Mouse (Mus musculus): ENCODE measurements around the gene Mrps22. TPM values are rescaled to one million over a fixed set of nuclear protein-coding genes. Genes with fewer than 3 reads are reported as not detected.

Mrps22 gene
- 58.8 and 61.9 TPM in 2 replicates for polyA plus RNA-seq (2016; fragmentation: Nextera tagmentation; extraction: Ambion mirVana)

DNA sequence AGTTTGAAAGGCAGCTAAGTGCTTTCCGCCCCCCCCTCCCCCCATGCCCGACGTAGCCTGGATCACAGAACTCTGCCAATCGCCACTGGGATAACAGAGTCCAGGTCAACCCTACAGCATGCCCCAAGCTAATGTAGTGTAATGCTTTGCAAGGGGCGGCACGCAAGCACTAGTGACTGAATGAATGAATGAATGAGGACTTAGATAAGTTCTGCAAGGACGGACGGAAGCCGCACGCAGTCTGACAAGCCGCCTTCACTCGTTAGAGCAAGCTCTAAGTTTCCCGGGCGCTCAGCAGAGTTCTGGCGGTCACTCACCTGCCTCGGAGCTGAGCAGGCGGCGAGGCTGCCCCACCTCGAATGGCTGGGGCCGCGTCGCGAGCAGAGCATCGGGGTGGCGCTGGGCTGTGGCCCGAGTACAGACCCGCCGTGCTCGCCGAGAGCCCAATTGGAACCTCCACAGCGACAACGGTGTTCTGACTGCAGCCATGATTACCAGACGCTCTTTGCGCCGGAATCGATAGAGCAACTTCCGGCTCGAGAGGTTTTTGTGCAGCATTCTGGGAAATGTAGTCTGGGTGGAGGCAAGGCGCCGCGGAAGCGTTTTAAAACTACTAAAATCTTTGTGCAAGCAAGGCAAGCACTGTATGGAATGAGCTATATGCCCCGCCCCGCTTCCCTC, at the start of gene Mrps22:
Gene Mrps22, minus strand, starts transcription at position 505 of the 681 bp plus-strand sequence.
- peaks cover 12% of the 10 kb centered on the region for H3K4me1 ChIP-seq (replicated peaks)
- peak within 1 kb of the TSS; percentile 76 for H3K4me3 ChIP-seq
- peak within 1 kb of the TSS; percentile 27 for H3K27ac ChIP-seq (ENCODE audit: poor library complexity, severe bottlenecking)
- H3K4me2 ChIP-seq: peak within 1 kb of the TSS; percentile 97
- ATAC-seq (ENCODE audit: insufficient number of reproducible peaks, low FRiP score): peak; percentile 85
- peaks cover 4% of the 10 kb centered on the region; the same call in 1 of the 2 replicates for H3K9me3 ChIP-seq (replicated peaks)
- H3K36me3 ChIP-seq: peaks cover 23% of the 10 kb centered on the region
- under 1% methylated on average over 44 of the region's 44 CpGs for WGBS
- H3K9ac ChIP-seq: peak within 1 kb of the TSS; percentile 80
- H3K27me3 ChIP-seq (replicated peaks): no peaks in the 10 kb centered on the region; the same call in 1 of the 2 replicates

DNA sequence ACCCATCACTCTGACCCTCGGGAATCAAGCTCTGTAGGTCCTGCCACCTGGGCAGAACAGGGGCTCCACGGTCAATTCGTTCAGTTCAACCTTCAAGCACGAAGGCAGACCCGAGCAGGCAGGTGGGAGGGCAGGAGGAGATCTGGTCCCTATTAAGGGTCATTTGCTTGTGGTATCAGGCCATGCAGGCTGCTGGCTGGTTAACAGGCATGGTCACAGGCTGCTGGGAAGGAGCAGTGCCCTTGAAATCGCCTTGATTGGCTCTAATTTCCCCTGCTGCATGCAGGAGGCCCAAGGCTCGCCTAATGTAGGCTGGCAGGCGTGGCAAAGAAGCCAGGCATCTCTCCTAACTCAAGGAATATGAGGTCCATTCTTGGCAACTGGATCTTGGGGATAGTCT, 49.1 kb upstream of the Mrps22 start:
- Histone ChIP-seq H3K36me3 (no peaks in the 10 kb centered on the region), H3K27ac (ENCODE audit: poor library complexity, severe bottlenecking) (no peak overlapping the region), H3K4me2 (no peak overlapping the region), H3K9ac (no peak overlapping the region), H3K4me1 (replicated peaks) (no peaks in the 10 kb centered on the region), H3K27me3 (replicated peaks) (peaks cover 17% of the 10 kb centered on the region; the same call in 1 of the 2 replicates), H3K4me3 (no peak overlapping the region), H3K9me3 (replicated peaks) (no peaks in the 10 kb centered on the region)
- ATAC-seq (ENCODE audit: insufficient number of reproducible peaks, low FRiP score): no peak
- 71% methylated on average over 8 of the region's 8 CpGs for WGBS

DNA sequence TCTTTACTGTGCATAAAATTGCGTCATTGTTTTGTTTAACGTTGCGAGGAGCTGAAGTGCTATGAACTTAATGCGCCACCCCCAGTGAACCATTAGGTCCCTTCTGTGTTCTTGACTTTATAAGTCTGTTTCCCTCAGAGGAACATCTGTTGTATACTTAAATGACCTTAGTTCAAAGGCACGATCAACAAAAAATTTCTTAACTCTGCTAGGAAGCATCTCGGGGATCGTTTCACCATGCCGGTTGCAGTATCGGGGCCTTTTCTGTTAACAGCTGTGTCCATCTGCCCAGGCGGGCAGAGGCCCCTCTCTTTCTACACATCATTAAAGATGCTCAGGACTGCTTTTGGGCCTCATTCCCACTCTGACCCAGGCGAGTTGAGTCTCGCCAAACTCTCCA, 46.0 kb upstream of the Mrps22 start:
- Histone ChIP-seq H3K9me3 (replicated peaks) (no peaks in the 10 kb centered on the region), H3K27me3 (replicated peaks) (peaks cover 30% of the 10 kb centered on the region), H3K36me3 (no peaks in the 10 kb centered on the region), H3K4me3 (no peak overlapping the region), H3K4me2 (no peak overlapping the region), H3K9ac (no peak overlapping the region), H3K27ac (ENCODE audit: poor library complexity, severe bottlenecking) (no peak overlapping the region), H3K4me1 (replicated peaks) (no peaks in the 10 kb centered on the region)
- no peak for ATAC-seq (ENCODE audit: insufficient number of reproducible peaks, low FRiP score)
- WGBS: 82% methylated on average over 12 of the region's 12 CpGs

DNA sequence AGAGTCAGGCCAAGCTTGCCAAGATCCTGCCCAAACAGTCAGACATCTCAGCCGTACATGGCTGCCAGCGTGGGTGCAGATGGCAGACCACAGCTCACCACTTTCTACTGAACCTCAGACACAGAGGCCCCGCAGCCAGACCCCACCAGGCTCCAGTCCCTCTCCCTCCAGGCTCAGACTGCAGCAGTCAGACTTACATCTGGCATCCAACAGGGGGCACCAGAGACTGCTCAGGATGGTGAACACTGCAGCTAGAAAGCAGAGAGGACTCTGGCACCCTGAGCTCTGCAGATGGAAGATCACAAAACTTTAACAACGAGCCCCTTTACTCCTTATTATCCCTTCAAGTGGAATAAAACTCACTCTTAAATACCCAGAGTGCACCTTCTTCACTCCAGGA, 44.3 kb upstream of the Mrps22 start:
- Histone ChIP-seq H3K4me3 (no peak overlapping the region), H3K4me2 (no peak overlapping the region), H3K27ac (ENCODE audit: poor library complexity, severe bottlenecking) (no peak overlapping the region), H3K27me3 (replicated peaks) (peaks cover 34% of the 10 kb centered on the region), H3K4me1 (replicated peaks) (no peaks in the 10 kb centered on the region), H3K9ac (no peak overlapping the region), H3K9me3 (replicated peaks) (no peaks in the 10 kb centered on the region), H3K36me3 (no peaks in the 10 kb centered on the region)
- 27% methylated on average over 4 of the region's 4 CpGs for WGBS
- ATAC-seq (ENCODE audit: insufficient number of reproducible peaks, low FRiP score): peak; percentile 61; the same call in 1 of the 2 replicates

DNA sequence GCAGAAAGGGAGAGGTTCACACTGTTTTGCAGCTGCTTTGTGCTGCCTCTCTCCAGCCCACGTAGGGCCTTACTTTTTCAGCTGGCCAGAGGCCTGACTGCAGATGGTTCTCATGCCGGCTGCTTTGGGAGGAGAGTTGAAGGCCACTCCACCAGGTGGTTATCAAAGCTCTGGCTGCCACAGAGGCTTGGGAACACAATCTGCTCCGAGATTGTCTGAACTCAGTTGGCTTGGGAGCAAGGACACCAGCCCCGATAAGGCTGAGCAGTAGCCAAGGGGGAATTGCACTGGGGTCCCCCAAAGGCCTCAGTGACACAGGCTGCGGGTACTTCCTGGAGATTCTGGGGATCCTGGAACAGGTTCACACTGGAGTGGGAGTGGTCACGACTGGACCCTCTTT, 40.7 kb upstream of the Mrps22 start:
- Histone ChIP-seq H3K27me3 (replicated peaks) (peaks cover 29% of the 10 kb centered on the region), H3K9ac (no peak overlapping the region), H3K9me3 (replicated peaks) (no peaks in the 10 kb centered on the region), H3K27ac (ENCODE audit: poor library complexity, severe bottlenecking) (no peak overlapping the region), H3K4me3 (no peak overlapping the region), H3K4me1 (replicated peaks) (no peaks in the 10 kb centered on the region), H3K4me2 (no peak overlapping the region), H3K36me3 (no peaks in the 10 kb centered on the region)
- ATAC-seq (ENCODE audit: insufficient number of reproducible peaks, low FRiP score): no peak
- WGBS: 48% methylated on average over 6 of the region's 6 CpGs

DNA sequence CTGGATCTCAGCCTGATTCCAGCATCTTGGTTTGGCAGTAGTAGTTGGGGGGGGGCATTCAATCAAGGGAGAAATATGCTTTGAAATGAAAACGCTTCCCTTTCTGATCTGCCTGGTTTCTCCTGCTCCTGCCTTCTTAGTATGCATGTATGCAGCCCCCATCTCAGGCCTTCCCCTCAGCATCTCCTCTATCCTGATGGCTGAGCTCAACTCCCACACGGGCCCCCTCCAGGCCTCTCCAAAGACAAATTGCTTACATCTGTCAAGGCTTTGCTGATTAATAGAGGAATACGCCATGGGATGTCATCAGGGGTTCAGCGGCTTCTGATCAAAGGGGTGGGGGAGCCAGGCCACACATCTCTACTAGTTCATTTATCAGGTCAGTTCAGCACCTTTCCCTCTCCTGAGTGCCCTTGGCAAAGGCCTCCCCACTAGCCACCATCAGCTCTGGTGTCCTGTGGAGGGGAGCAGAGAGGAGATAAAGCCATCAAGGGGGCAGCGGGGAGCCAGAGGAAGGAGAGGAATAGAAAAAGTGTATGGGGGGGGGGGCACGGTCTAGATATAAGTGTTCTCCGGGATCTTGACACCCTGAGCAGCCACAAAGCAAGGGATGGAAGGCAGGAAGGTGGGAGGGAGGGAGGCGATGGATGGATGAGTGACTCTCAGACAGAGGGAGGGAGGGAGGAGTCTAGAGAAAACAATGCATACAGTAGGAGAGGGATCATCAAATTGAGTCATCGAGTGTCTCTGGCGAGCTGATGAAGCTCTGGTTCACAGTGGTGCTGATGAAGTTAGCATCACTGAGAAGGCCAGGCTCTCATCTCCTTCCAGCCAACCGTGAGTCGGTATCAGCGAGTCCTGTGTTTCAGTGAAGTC, 32.1 kb upstream of the Mrps22 start:
- H3K27ac ChIP-seq (ENCODE audit: poor library complexity, severe bottlenecking): no peak overlapping the region
- ATAC-seq (ENCODE audit: insufficient number of reproducible peaks, low FRiP score): no peak
- no peak overlapping the region for H3K4me3 ChIP-seq
- no peak overlapping the region for H3K4me2 ChIP-seq
- no peak overlapping the region for H3K9ac ChIP-seq
- WGBS: 73% methylated on average over 13 of the region's 13 CpGs
- peaks cover 14% of the 10 kb centered on the region; the same call in 1 of the 2 replicates for H3K27me3 ChIP-seq (replicated peaks)
- H3K36me3 ChIP-seq: no peaks in the 10 kb centered on the region
- no peaks in the 10 kb centered on the region for H3K9me3 ChIP-seq (replicated peaks)
- no peaks in the 10 kb centered on the region for H3K4me1 ChIP-seq (replicated peaks)

DNA sequence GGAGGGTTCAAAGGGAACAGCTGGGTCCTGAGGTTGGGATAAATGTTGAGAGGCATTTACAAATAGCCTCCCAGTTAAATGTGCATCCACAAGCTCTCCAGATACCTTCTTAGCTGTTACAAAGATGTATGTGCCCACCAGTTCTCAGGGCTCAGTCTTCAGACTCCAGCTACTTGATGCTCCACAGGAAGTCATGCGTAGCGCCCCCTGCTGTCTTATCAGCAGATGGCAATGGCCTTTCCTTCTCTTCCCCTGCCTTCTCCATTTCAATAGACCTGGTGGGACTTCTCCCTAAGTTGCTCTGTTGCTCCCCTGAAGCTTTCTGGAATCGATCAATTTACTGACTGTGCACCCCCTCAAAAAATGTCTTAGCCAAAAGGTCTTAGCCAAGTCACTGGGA, 27.0 kb upstream of the Mrps22 start:
- Histone ChIP-seq H3K27ac (ENCODE audit: poor library complexity, severe bottlenecking) (no peak overlapping the region), H3K9me3 (replicated peaks) (no peaks in the 10 kb centered on the region), H3K4me1 (replicated peaks) (no peaks in the 10 kb centered on the region), H3K4me2 (no peak overlapping the region), H3K4me3 (no peak overlapping the region), H3K27me3 (replicated peaks) (peaks cover 54% of the 10 kb centered on the region), H3K36me3 (no peaks in the 10 kb centered on the region), H3K9ac (no peak overlapping the region)
- WGBS: 30% methylated on average over 3 of the region's 3 CpGs
- ATAC-seq (ENCODE audit: insufficient number of reproducible peaks, low FRiP score): no peak

DNA sequence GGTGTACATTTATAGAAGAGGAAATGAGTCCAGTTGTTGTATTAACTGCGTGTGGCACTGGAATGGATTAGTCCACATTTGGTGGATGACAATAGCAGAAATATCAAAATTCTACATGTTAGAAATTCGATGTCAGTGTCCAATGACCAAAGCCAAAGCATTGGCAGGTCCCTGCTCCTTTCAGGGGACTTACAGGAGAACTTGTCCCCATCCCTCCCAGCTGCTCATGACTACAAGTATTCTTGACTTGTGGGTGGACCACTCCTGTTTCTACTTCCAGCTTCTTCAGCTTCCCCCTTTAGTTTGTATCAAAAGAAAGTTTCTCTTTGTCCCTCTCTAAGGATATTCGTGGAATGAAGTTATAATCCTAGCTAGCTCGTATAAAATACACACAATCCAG, 3.4 kb upstream of the Mrps22 start:
- 61% methylated on average over 4 of the region's 4 CpGs for WGBS
- Histone ChIP-seq H3K36me3 (no peaks in the 10 kb centered on the region), H3K4me2 (no peak overlapping the region), H3K4me3 (no peak overlapping the region), H3K27me3 (replicated peaks) (no peaks in the 10 kb centered on the region; the same call in 1 of the 2 replicates), H3K4me1 (replicated peaks) (peaks cover 12% of the 10 kb centered on the region), H3K27ac (ENCODE audit: poor library complexity, severe bottlenecking) (no peak overlapping the region), H3K9ac (no peak overlapping the region), H3K9me3 (replicated peaks) (peaks cover 4% of the 10 kb centered on the region; the same call in 1 of the 2 replicates)
- ATAC-seq (ENCODE audit: insufficient number of reproducible peaks, low FRiP score): no peak

DNA sequence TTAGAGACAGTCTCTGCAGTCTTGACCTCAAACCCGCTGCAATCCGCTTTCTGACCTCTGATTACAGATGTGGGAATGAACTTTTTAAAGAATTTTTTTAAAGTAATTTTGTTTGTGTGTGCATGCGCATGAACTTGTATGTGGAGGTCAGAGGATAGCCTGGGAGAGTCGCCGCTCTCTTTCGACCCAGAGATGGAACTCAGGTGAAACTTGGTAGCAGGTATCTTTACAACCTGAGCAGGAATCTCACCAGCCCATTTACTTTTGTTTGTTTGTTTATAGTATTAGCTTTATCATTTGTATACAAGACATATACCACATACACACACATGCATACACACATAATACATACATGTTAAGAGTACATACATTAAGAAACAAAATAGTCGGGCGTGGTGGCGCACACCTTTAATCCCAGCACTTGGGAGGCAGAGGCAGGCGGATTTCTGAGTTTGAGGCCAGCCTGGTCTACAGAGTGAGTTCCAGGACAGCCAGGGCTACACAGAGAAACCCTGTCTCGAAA, 438 bp upstream of the Mrps22 start:
- H3K4me3 ChIP-seq: peak overlapping the region; percentile 76
- H3K4me1 ChIP-seq (replicated peaks): peaks cover 12% of the 10 kb centered on the region
- peaks cover 4% of the 10 kb centered on the region; the same call in 1 of the 2 replicates for H3K9me3 ChIP-seq (replicated peaks)
- peaks cover 17% of the 10 kb centered on the region for H3K36me3 ChIP-seq
- H3K4me2 ChIP-seq: peak overlapping the region; percentile 97
- no peaks in the 10 kb centered on the region; the same call in 1 of the 2 replicates for H3K27me3 ChIP-seq (replicated peaks)
- WGBS: 45% methylated on average over 11 of the region's 11 CpGs
- H3K9ac ChIP-seq: peak overlapping the region; percentile 80
- no peak for ATAC-seq (ENCODE audit: insufficient number of reproducible peaks, low FRiP score)
- H3K27ac ChIP-seq (ENCODE audit: poor library complexity, severe bottlenecking): no peak overlapping the region

DNA sequence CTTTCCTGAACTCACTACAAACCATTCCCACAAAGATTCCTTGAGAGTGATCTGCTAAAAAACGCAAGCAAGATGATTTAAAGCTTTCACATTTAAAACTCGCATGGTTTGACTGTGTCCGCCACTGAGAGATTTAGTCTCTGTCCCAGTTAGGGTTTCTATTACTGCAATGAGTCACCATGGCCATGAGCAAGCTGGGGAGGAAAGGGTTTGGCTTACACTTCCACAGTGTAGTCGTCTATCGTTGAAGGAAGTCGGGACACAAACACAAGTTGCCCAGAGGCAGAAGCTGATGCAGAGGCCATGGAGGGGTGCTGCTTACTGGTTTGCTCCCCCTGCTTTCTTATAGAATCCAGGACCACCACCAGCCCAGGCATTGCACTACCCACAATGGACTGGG, 1.4 kb downstream of the Mrps22 start:
- no peak for ATAC-seq (ENCODE audit: insufficient number of reproducible peaks, low FRiP score)
- Histone ChIP-seq H3K27me3 (replicated peaks) (no peaks in the 10 kb centered on the region; the same call in 1 of the 2 replicates), H3K4me2 (peak overlapping the region; percentile 97), H3K9me3 (replicated peaks) (peaks cover 4% of the 10 kb centered on the region; the same call in 1 of the 2 replicates), H3K4me3 (no peak overlapping the region), H3K9ac (no peak overlapping the region), H3K27ac (ENCODE audit: poor library complexity, severe bottlenecking) (no peak overlapping the region), H3K36me3 (peaks cover 33% of the 10 kb centered on the region), H3K4me1 (replicated peaks) (peaks cover 12% of the 10 kb centered on the region)
- WGBS: 78% methylated on average over 6 of the region's 6 CpGs

DNA sequence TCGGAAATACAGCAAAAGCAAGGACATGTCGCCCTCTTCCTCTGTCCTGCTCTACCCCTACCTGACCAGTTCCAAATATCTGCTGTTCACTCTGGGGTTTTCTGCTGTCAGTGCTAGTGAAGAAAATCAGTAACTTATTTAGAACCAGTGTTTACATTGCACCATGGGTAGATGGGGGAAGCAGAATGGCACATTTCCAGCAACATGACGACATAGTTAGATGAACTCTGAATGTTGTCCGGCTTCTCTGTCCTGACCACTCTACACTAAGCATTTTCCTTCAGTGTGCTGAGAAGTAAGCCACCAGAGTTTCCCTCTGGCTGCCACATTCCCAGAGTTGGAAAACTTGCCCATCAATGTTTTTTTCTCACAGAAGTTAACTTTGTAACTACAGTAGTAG, 17.6 kb downstream of the Mrps22 start:
- H3K9ac ChIP-seq: no peak overlapping the region
- no peaks in the 10 kb centered on the region for H3K9me3 ChIP-seq (replicated peaks)
- WGBS: 91% methylated on average over 4 of the region's 4 CpGs
- no peaks in the 10 kb centered on the region for H3K27me3 ChIP-seq (replicated peaks)
- H3K27ac ChIP-seq (ENCODE audit: poor library complexity, severe bottlenecking): no peak overlapping the region
- ATAC-seq (ENCODE audit: insufficient number of reproducible peaks, low FRiP score): no peak
- H3K4me3 ChIP-seq: no peak overlapping the region
- no peak overlapping the region for H3K4me2 ChIP-seq
- H3K36me3 ChIP-seq: peaks cover 85% of the 10 kb centered on the region
- H3K4me1 ChIP-seq (replicated peaks): no peaks in the 10 kb centered on the region
